Mouse (Mus musculus) retina, postnatal 7 days (tissue): ENCODE data around the gene Camta1.

Experiments used
- DNase-seq: peaks from one replicate; pipeline ENCODE4 v3.0.0-alpha.2; 2012; ENCODE audit warnings: low read depth, low spot score

Camta1 gene

DNA sequence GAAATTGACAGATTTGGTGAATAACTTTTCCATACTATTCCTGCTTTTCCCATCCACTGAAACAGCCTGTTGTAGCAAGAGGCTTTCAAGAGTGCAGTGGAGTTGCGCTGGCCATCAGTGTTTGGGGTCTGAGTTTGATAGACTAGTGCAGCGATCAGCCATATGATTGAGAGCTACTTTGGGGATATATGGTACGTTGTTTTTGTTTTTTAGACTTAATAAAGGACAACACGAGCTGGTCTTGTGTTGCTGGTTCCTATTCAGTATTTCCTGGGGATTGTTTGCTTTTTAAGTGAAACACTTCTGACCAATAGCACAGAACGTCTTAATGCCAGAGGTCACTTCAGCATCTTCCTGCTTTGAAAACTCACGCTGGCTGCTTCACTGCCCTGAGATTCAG lies 993.5 kb downstream of the Camta1 start:
- DNase-seq: no peak
